Mouse (Mus musculus): Measurements from ENCODE around the gene Lep.

DNA sequence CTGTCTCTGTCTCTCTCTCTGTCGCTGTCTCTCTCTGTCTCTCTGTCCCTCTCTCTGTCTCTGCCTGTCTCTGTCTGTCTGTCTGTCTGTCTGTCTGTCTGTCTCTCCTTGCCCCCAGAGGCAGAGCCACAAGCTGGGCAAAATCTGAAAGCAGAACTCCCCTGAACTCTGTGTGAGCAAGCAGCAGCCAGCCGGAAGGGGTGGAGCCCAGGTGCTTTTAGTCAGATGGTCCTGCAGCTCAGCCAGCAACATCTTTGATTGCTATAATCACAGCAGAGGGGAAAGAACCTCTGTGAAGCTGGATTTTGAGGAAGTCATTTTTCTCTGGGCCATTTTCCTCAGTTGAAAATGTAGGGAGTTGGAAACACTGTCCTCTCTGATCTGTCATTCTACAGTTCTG lies 19.8 kb upstream of the Lep start:
- no peak for TF ChIP-seq CTCF (IDR thresholded peaks at IDR 0.05; ENCODE audit: low read depth, low read length)
- TF ChIP-seq GATA1 (IDR thresholded peaks at IDR 0.05; ENCODE audit: borderline replicate concordance, low read length): no peak
- no peak for TF ChIP-seq POLR2AphosphoS5 (IDR thresholded peaks at IDR 0.05; ENCODE audit: insufficient replicate concordance, low read depth, low read length)
- no peak for TF ChIP-seq GATA2 (IDR thresholded peaks at IDR 0.05; ENCODE audit: borderline replicate concordance, low read depth, low read length)
- TF ChIP-seq TAL1 (conservative IDR thresholded peaks at IDR 0.05; ENCODE audit: low read depth, low read length): no peak
